Mouse (Mus musculus): ENCODE data around the gene B4galt5.
"Not testable (repeated sequence)": the region's sequence is repeated elsewhere in the genome, so short reads cannot be mapped to it uniquely, and the experiment has no call there.

The B4galt5 gene

GRCm38 (mm10) chr2:167348376-167349282, at the start of gene B4galt5:
TSS of gene B4galt5 (minus strand) at chr2:167349183.
- no peak for DNase-seq (ENCODE audit: low read depth, low spot score)

GRCm38 (mm10) chr2:167396420-167396819, 47.4 kb upstream of the B4galt5 start:
- not testable (repeated sequence) for DNase-seq (ENCODE audit: low read depth, low spot score)

DNA sequence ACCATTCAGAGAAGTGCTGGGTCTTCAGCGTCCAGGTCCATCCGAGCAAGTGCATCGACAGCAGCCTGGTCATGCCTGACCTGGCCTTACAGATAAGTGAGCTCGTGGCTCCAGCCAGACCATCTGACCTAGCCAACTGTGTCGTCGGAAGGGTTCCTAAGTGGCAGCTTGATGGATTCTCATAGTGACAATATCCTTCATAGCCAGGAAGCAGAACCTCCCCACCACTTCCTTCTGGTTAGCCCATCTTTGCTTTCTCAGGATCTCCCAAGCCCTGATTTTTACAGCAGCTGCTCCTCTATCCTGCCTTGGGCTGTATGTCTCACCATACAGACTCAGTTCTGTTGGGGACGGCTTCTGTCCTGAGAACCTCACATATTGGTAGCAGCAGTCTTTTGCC, 45.4 kb upstream of the B4galt5 start:
- DNase-seq (ENCODE audit: low read depth, low spot score): no peak

DNA sequence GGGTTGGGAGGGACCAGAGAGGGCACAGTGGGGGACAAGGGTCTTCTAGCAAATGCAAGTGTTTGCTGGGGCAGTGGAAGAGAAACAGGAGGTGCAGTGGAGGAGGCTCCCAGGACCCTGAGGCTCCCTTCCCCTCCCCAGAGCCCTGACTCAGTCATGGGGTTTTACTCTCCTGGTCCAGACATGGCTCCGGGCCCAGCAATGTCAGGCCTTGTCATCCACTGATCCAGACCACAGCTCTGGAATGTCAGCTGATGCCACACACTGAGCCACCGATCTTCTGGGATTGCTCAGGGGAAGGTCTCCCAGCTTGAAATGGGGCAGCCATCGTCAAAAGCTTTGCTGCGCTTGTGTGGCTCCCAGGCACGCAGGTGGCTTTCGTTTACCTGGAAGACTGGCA, 38.0 kb upstream of the B4galt5 start:
- DNase-seq (ENCODE audit: low read depth, low spot score): no peak

DNA sequence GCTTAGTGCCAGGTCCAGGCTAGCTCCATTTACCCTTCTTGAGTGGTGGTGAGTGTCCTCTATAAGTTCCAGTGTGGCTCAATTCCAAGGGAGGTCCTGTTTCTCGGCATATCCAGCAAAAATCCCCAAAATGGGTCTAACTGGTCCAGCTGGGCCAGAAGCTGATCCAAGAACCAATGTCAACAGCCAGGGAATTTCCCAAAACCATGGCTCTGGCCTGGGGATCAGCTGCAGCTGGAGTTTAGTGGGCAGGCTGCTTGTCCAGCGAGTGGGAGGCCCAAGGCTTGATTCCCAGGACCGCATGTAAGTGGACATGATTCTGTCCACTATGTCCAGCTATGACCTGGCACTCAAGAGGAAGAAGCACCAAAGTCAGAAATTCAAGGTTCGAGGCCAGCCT, 37.5 kb upstream of the B4galt5 start:
- no peak for DNase-seq (ENCODE audit: low read depth, low spot score)

GRCm38 (mm10) chr2:167383666-167384083, 34.7 kb upstream of the B4galt5 start:
- DNase-seq (ENCODE audit: low read depth, low spot score): no peak

DNA sequence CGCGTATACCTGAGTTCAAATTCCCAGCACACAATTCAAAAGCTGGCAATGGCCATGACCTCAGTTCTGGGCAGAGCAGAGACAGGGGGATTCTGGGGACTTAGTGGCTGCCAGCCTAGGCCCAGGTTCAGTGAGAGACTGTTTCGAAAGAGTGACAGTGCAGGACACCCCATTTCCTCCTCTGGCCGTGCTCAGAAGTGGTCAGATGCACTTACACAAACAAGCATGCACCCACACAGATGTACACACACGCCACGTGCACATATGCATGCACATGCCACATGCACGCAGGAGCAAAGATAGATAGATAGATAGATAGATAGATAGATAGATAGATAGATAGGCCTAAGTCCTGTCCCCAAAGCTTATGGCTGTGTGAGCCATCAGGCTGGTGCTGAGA, 33.4 kb upstream of the B4galt5 start:
- DNase-seq (ENCODE audit: low read depth, low spot score): no peak

DNA sequence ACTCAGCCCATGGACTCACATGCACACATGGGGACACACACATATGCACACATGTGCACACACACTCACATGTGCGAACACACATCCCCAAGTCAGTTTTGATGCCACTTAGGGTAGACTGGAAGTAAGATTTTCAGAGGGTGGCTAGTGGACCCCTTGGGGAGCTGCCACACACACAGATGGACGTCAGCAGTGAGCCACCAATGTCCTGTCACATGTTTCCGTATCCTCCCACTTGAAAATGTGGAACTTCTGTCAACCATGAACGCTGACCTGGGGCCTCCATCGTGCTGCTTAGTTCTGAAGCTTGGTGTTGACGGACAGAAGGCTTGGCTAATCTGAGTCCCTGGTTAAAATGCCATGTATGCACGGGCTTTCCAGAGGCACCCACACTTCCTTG, 32.6 kb upstream of the B4galt5 start:
- DNase-seq (ENCODE audit: low read depth, low spot score): no peak

- no peak for DNase-seq (ENCODE audit: low read depth, low spot score)
Measured at GRCm38 (mm10) chr2:167380615-167381285, 31.8 kb upstream of the B4galt5 start.

DNA sequence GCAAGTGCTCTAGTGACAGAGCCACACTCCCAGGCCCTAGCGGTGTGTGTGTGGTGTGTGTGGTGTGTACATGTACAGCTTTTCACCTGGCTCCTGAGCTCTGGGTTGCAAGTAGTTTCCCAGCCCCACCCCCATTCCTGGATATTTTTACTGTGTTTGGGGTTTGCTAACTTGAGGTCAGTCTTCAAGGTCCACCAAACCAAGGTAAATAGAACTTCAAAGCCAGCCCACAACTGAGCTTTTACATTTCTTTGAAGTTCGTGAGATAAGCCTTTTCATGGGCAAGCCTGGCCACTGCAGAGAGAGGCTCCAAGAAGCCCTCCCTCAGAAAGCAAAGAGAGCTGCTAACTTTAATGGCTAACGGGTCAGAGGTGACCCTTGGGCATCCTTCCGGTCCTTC, 30.0 kb upstream of the B4galt5 start:
- no peak for DNase-seq (ENCODE audit: low read depth, low spot score)

DNA sequence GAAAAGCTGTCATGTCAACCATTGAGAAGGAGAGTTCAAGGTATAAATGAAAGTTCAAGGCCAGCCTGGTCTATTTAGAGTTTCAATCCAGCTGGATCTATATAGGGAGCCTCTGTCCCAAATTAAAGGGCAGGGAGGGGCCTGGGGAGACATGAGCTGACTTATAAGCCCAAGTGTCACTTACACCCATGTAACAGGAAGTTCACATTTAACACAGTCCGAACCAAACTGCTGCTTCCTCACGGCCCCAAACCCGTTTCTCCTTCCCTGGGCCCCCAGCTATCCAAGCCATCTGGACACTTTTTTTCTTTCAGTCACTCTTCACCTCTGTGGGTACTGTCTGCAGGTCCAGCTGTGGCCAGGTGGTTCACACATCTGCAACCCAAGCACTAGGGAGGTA, 28.7 kb upstream of the B4galt5 start:
- DNase-seq (ENCODE audit: low read depth, low spot score): no peak

DNA sequence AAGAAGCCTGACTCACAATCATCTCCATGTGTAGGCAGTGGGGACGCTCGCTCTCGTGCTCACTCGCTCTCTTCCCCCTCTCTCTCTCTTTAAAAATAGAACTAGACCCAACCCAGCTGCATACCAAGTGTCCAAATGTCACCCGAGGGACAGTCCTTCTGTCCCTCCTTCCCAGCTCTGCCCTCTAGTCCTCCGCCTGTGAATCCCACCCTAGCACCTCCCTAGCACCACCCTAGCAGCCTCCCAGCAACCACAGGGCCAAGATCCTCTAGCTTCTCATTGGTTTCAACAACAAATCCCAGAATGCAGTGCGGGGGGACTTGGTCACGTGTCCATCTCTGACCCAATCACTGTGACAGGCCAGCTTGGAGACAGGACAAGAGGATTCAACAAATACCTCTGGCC, 27.2 kb upstream of the B4galt5 start:
- peak; percentile 66 for DNase-seq (ENCODE audit: low read depth, low spot score)

GRCm38 (mm10) chr2:167375688-167376087, 26.7 kb upstream of the B4galt5 start:
- DNase-seq (ENCODE audit: low read depth, low spot score): no peak

DNA sequence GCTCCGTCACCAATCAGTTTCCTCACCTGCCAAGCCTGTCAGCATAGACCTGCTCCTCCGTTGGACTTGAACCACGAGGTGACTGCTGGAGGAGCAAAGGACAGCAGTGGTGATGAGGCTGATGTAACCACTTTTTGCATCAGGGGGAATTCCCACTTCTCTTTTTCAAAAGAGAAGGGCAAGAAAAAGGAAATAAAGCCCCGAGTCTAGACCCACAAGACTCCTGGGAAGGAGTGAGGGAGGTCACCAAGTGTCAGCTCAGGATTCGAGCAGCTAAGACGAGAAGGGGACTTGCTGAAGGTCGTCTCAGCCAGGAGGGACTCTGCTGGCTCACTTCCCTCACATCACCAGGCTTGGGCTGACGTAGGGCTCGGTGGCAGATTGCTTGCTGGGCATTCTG, 26.2 kb upstream of the B4galt5 start:
- DNase-seq (ENCODE audit: low read depth, low spot score): no peak

- DNase-seq (ENCODE audit: low read depth, low spot score): no peak
Measured at GRCm38 (mm10) chr2:167374191-167374805, 25.3 kb upstream of the B4galt5 start.

- no peak for DNase-seq (ENCODE audit: low read depth, low spot score)
Measured at GRCm38 (mm10) chr2:167373266-167373665, 24.3 kb upstream of the B4galt5 start.

DNA sequence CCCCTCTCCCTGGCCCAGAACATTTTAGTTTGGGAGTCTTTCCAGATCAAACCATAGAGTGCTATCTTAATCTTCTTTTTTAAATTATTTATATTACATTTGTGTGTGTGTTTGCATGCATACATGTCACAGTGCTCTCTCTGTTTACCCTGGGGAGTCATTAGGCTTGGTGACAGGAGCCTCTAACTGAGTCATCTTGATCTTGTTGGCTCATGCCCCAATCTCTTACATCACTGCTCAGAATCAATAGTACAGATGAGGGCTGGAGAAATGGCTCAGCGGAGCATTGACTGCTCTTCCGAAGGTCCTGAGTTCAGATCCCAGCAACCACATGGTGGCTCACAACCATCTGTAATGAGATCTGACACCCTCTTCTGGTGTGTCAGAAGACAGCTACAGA, 22.5 kb upstream of the B4galt5 start:
- DNase-seq (ENCODE audit: low read depth, low spot score): no peak

GRCm38 (mm10) chr2:167368328-167368727, 19.3 kb upstream of the B4galt5 start:
- DNase-seq (ENCODE audit: low read depth, low spot score): peak; percentile 39

DNA sequence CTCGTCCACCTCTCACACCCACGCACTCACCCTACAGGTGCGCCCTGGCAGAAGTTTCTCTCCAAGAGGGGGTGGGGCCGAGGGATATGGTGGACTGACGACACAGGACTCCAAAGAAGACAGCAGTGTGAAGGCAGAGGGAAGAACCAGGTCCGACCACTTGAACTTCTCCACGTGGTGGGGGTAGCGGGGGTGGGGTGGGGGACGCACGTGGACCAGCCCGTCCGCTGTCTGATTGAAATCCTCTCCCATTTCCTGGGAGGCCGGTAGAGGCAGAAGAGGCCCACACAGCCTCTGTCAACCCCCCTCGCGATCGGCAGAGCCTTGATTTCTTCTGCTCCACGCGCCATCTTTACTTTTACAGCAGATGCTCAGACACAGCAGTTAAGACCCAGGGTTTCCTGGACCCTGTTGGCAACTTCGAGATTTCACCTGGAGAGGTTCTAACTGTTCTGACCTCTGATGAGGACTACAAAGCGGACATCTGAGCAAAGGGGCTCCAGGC, 18.8 kb upstream of the B4galt5 start:
- DNase-seq (ENCODE audit: low read depth, low spot score): peak; percentile 36

GRCm38 (mm10) chr2:167367325-167367724, 18.3 kb upstream of the B4galt5 start:
- no peak for DNase-seq (ENCODE audit: low read depth, low spot score)

DNA sequence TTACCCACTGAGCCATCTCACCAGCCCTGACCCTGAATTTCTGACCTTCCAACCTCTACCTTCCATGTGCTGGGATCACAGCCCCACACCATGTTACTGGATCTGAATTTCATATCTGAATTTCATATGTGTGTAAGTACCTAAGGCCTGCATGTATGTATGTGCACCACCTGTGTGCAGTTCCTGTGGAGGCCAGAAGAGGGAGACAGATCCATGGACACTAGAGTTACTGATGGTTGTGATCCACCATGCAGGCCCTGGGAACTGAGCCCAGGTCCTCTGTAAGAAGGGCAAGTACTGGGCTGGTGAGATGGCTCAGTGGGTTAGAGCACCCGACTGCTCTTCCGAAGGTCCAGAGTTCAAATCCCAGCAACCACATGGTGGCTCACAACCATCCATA, 16.1 kb upstream of the B4galt5 start:
- DNase-seq (ENCODE audit: low read depth, low spot score): no peak

Measured in WW6 (cell line).